Mouse (Mus musculus): ENCODE results near the gene Fam221a.

DNA sequence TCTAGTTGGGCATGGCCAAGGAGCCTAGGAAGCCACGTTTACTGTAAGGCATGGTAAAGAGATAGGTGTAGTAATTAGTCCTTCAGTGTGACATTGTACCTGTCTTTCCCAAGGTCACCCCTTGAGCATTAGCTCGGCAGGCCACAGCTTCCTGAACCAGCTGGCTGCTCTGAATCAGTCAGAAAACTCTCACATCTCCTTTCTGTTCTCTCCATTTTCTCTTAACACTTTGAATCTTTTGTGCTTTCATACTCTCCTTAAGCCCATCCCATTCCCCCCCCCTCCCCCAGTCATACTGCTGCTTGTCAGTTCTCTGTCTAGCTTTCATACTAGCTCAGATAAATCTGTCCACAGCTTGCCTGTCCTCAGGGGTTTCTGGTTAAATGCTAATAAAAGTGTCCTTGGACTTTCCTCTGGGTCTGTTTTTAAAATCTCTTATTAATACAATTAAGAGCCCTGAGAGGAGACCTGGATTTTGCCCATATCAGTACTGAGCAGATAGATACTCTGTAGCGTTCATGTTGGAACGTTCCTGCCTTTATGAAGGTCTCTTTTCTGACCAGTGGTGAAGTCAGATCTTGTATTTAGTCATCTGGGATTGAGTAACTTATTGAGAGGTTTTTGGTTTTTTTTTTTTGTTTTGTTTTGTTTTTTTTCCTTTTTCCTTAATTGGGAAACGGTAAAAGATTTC lies 36.0 kb upstream of the Fam221a start:
- TF ChIP-seq CTCF (IDR thresholded peaks at IDR 0.05; ENCODE audit: low read depth, low read length): no peak
- no peak for TF ChIP-seq POLR2A (IDR thresholded peaks at IDR 0.05; ENCODE audit: borderline replicate concordance, low read depth, low read length)
